Mouse (Mus musculus) forebrain, embryonic 11.5 days (tissue): Measurements from ENCODE around the gene Gm20388. TPM values are rescaled to one million over a fixed set of nuclear protein-coding genes. Genes with fewer than 3 reads are reported as not detected.

Experiments
- ATAC-seq: fragments of 200-750 bp; cut with Nextera tagmentation; replicated peaks from 2 replicates; pipeline ENCODE4 v1.8.0; 2017; ENCODE audit warnings: moderate TSS enrichment; ENCODE audit not compliant: low FRiP score
- DNase-seq: peaks from one replicate; pipeline ENCODE4 v3.0.0-alpha.2; 2017; ENCODE audit warnings: low spot score
- H3K27ac ChIP-seq: fragments of 300-500 bp; sonication (generic); 2 replicates; pipeline ENCODE4 v1.5.1; 2014; ENCODE audit warnings: low read depth, low read length
- H3K27me3 ChIP-seq: fragments of 300-500 bp; sonication (generic); 2 replicates; pipeline ENCODE4 v1.6.1; 2014; ENCODE audit warnings: mild to moderate bottlenecking, low read length, mixed read lengths; ENCODE audit not compliant: control insufficient read depth, insufficient read depth
- H3K36me3 ChIP-seq: fragments of 300-500 bp; sonication (generic); 2 replicates; pipeline ENCODE4 v1.6.1; 2014; ENCODE audit warnings: mild to moderate bottlenecking, low read length, moderate library complexity, mixed read lengths; ENCODE audit not compliant: control insufficient read depth, insufficient read depth
- H3K4me1 ChIP-seq: fragments of 300-500 bp; sonication (generic); replicated peaks from 2 replicates; pipeline ENCODE4 v1.6.1; 2014; ENCODE audit warnings: low read length, mixed read lengths; ENCODE audit not compliant: control insufficient read depth, insufficient read depth
- H3K4me2 ChIP-seq: fragments of 300-500 bp; sonication (generic); 2 replicates; pipeline ENCODE4 v1.6.1; 2014; ENCODE audit warnings: low read depth, mild to moderate bottlenecking, low read length, moderate library complexity, mixed read lengths; ENCODE audit not compliant: severe bottlenecking
- H3K4me3 ChIP-seq: fragments of 300-500 bp; sonication (generic); 2 replicates; pipeline ENCODE4 v1.5.1; 2014; ENCODE audit warnings: low read depth, low read length
- H3K9ac ChIP-seq: fragments of 300-500 bp; sonication (generic); 2 replicates; pipeline ENCODE4 v1.6.1; 2014; ENCODE audit warnings: low read length
- H3K9me3 ChIP-seq: fragments of 300-500 bp; sonication (generic); 2 replicates; pipeline ENCODE4 v1.6.1; 2016; ENCODE audit warnings: low read length, mixed read lengths; ENCODE audit not compliant: control insufficient read depth
- WGBS: fragments of 180-500 bp; shearing (Covaris S2); extraction: QIAGEN DNeasy Blood & Tissue Kit; methylation state at CpG from one replicate; pipeline ENCODE4 v1.1.7; 2014; 5-methylcytosine and 5-hydroxymethylcytosine counted together
- polyA plus RNA-seq: library from polyadenylated mRNA; unstranded; fragments of >200 nt; fragmentation: Nextera tagmentation; extraction: Ambion mirVana; gene quantifications from 2 replicates; pipeline ENCODE4 v1.2.1, GENCODE M21; 2014

Gene Gm20388
- polyA plus RNA-seq, 1 experiment from 2014 or later: not detected

GRCm38 (mm10) chr8:120745226-120745625 is 834.6 kb downstream of the Gm20388 start:
- Histone ChIP-seq H3K27ac (no peak overlapping the region), H3K9ac (no peak overlapping the region), H3K4me1 (0 out of 2 replicates have a peak, but pooled peaks cover 4% of the 10 kb centered on the region), H3K4me2 (no peak overlapping the region), H3K36me3 (no peaks in the 10 kb centered on the region), H3K27me3 (no peaks in the 10 kb centered on the region), H3K4me3 (no peak overlapping the region), H3K9me3 (no peaks in the 10 kb centered on the region)
- DNase-seq (no peak), ATAC-seq (no peak)
- 78% methylated on average over 7 of the region's 7 CpGs for WGBS

- Histone ChIP-seq H3K4me2 (no peak overlapping the region), H3K36me3 (no peaks in the 10 kb centered on the region), H3K27me3 (no peaks in the 10 kb centered on the region), H3K9me3 (no peaks in the 10 kb centered on the region), H3K4me1 (0 out of 2 replicates have a peak, but pooled peaks cover 4% of the 10 kb centered on the region), H3K9ac (no peak overlapping the region), H3K27ac (no peak overlapping the region), H3K4me3 (no peak overlapping the region)
- ATAC-seq: no peak
- no peak for DNase-seq
- WGBS: 72% methylated on average over 18 of the region's 18 CpGs
These were observed 835.5 kb downstream of the Gm20388 start for GRCm38 (mm10) chr8:120746007-120746701.

- H3K36me3 ChIP-seq: no peaks in the 10 kb centered on the region
- 86% methylated on average over 7 of the region's 7 CpGs for WGBS
- ATAC-seq (no peak), DNase-seq (no peak)
- H3K9me3 ChIP-seq: no peaks in the 10 kb centered on the region
- H3K4me1 ChIP-seq: 0 out of 2 replicates have a peak, but pooled peaks cover 4% of the 10 kb centered on the region
- H3K27ac ChIP-seq: no peak overlapping the region
- no peaks in the 10 kb centered on the region for H3K27me3 ChIP-seq
- H3K4me2 ChIP-seq: no peak overlapping the region
- no peak overlapping the region for H3K9ac ChIP-seq
- H3K4me3 ChIP-seq: no peak overlapping the region
These were observed 836.6 kb downstream of the Gm20388 start for GRCm38 (mm10) chr8:120747286-120747685.

GRCm38 (mm10) chr8:120750616-120751015 is 840.0 kb downstream of the Gm20388 start:
- Histone ChIP-seq H3K4me2 (no peak overlapping the region), H3K27ac (no peak overlapping the region), H3K36me3 (no peaks in the 10 kb centered on the region), H3K27me3 (no peaks in the 10 kb centered on the region), H3K4me3 (no peak overlapping the region), H3K4me1 (0 out of 2 replicates have a peak, but pooled peaks cover 2% of the 10 kb centered on the region), H3K9ac (no peak overlapping the region), H3K9me3 (no peaks in the 10 kb centered on the region)
- DNase-seq (no peak), ATAC-seq (no peak)
- 84% methylated on average over 9 of the region's 9 CpGs for WGBS

- no peak for DNase-seq
- Histone ChIP-seq H3K27me3 (no peaks in the 10 kb centered on the region), H3K27ac (no peak overlapping the region), H3K4me3 (no peak overlapping the region), H3K4me2 (no peak overlapping the region), H3K4me1 (no peaks in the 10 kb centered on the region; the same call in 1 of the 2 replicates), H3K9me3 (no peaks in the 10 kb centered on the region), H3K9ac (no peak overlapping the region), H3K36me3 (no peaks in the 10 kb centered on the region)
- no peak for ATAC-seq
- 78% methylated on average over 21 of the region's 21 CpGs for WGBS
These were observed 840.8 kb downstream of the Gm20388 start for GRCm38 (mm10) chr8:120751226-120752081.

- H3K27me3 ChIP-seq: no peaks in the 10 kb centered on the region
- no peaks in the 10 kb centered on the region for H3K9me3 ChIP-seq
- no peaks in the 10 kb centered on the region; the same call in 1 of the 2 replicates for H3K4me1 ChIP-seq
- 33% methylated on average over 12 of the region's 12 CpGs for WGBS
- DNase-seq (no peak), ATAC-seq (no peak)
- no peak overlapping the region for H3K27ac ChIP-seq
- H3K9ac ChIP-seq: no peak overlapping the region
- H3K4me2 ChIP-seq: no peak overlapping the region
- no peak overlapping the region for H3K4me3 ChIP-seq
- H3K36me3 ChIP-seq: no peaks in the 10 kb centered on the region
These were observed 841.4 kb downstream of the Gm20388 start for GRCm38 (mm10) chr8:120752082-120752452.

GRCm38 (mm10) chr8:120753476-120753875 is 842.8 kb downstream of the Gm20388 start:
- H3K4me1 ChIP-seq: no peaks in the 10 kb centered on the region; the same call in 1 of the 2 replicates
- H3K27ac ChIP-seq: no peak overlapping the region
- DNase-seq (no peak), ATAC-seq (no peak)
- H3K4me2 ChIP-seq: no peak overlapping the region
- no peaks in the 10 kb centered on the region for H3K9me3 ChIP-seq
- no peak overlapping the region for H3K4me3 ChIP-seq
- no peaks in the 10 kb centered on the region for H3K36me3 ChIP-seq
- 87% methylated on average over 22 of the region's 22 CpGs for WGBS
- no peak overlapping the region for H3K9ac ChIP-seq
- no peaks in the 10 kb centered on the region for H3K27me3 ChIP-seq

GRCm38 (mm10) chr8:120755306-120756297 is 845.0 kb downstream of the Gm20388 start:
- ATAC-seq (no peak), DNase-seq (no peak)
- Histone ChIP-seq H3K4me1 (no peaks in the 10 kb centered on the region; the same call in 1 of the 2 replicates), H3K4me3 (no peak overlapping the region), H3K27ac (no peak overlapping the region), H3K9ac (no peak overlapping the region; the same call in 1 of the 2 replicates), H3K27me3 (no peaks in the 10 kb centered on the region), H3K9me3 (no peaks in the 10 kb centered on the region), H3K36me3 (no peaks in the 10 kb centered on the region), H3K4me2 (no peak overlapping the region)
- 50% methylated on average over 19 of the region's 19 CpGs for WGBS
